Mouse (Mus musculus): ENCODE measurements around the gene Foxn3.

GRCm38 (mm10) chr12:99332144-99332807 lies 231.1 kb downstream of the Foxn3 start:
- TF ChIP-seq EP300 (IDR thresholded peaks at IDR 0.05) = no peak
- no peak for TF ChIP-seq CTCF (IDR thresholded peaks at IDR 0.05)
